Mouse (Mus musculus): Measurements from ENCODE around the gene Slc31a2.

Gene Slc31a2

GRCm38 (mm10) chr4:62338536-62338935 is 76.2 kb downstream of the Slc31a2 start:
- CTCF ChIA-PET, result no interaction called here
- POLR2A ChIA-PET, result interaction anchor here in 2 of 4 experiments (1.2 to 1.8 kb wide), 3 partner anchors 9 to 71 kb away, joined by 3 to 7 read pairs (median 4); partner anchors contain the start of genes Fkbp15 (in 1 of the 2) and Slc31a1 (in 1 of the 2)

GRCm38 (mm10) chr4:62344000-62344399 is 81.6 kb downstream of the Slc31a2 start:
- ChIA-PET CTCF (no interaction called here), POLR2A (interaction anchor here in 1 of 4 experiments (0.6 kb wide), 1 partner anchor 15 kb away, joined by 5 read pairs; no protein-coding TSS in a partner anchor)

- ChIA-PET CTCF (no interaction called here), POLR2A (interaction anchor here in 2 of 4 experiments (0.7 to 3.2 kb wide), 3 partner anchors 15 to 62 kb away, joined by 3 to 18 read pairs (median 12); partner anchors contain the start of genes Fkbp15 (in 2 of the 2) and Slc31a1 (in 2 of the 2))
Observed at GRCm38 (mm10) chr4:62345827-62346226, 83.5 kb downstream of the Slc31a2 start.

GRCm38 (mm10) chr4:62347605-62348328 is 85.4 kb downstream of the Slc31a2 start:
- CTCF ChIA-PET, result interaction anchor here in 3 of 4 experiments (0.5 to 0.6 kb wide), 3 partner anchors 46 to 460 kb away, joined by 3 to 4 read pairs (median 4); no protein-coding TSS in a partner anchor

More at GRCm38 (mm10) chr4:62347605-62348328, 85.4 kb downstream of the Slc31a2 start:
- POLR2A ChIA-PET, result interaction anchor here in 2 of 4 experiments (0.6 to 3.3 kb wide), 5 partner anchors 13 to 112 kb away, joined by 4 to 21 read pairs (median 12); partner anchors contain the start of genes Fkbp15 (in 2 of the 2) and Slc31a1 (in 2 of the 2)
